Mouse (Mus musculus) embryonic stem cell, embryonic (primary cell): ENCODE measurements around the gene Uba7.

Experiments used
- CTCF ChIA-PET, 4 experiments: fragments of 300-600 bp in 2 of 4; fragments of 350-600 bp in 2 of 4; sonication (Branson Sonifier 250); formaldehyde crosslinking; loops; one replicate each; lab custom pipeline; 2022; ENCODE audit warnings: inconsistent platforms in 2 of 4; lab: Charles Lee
- POLR2A ChIA-PET, 4 experiments: fragments of 300-600 bp in 2 of 4; fragments of 350-600 bp in 2 of 4; sonication (Branson Sonifier 250); formaldehyde crosslinking; loops; one replicate each; lab custom pipeline; 2022; ENCODE audit warnings: antibody characterized with exemption in 4 of 4, inconsistent platforms in 1 of 4; lab: Charles Lee

Gene Uba7

DNA sequence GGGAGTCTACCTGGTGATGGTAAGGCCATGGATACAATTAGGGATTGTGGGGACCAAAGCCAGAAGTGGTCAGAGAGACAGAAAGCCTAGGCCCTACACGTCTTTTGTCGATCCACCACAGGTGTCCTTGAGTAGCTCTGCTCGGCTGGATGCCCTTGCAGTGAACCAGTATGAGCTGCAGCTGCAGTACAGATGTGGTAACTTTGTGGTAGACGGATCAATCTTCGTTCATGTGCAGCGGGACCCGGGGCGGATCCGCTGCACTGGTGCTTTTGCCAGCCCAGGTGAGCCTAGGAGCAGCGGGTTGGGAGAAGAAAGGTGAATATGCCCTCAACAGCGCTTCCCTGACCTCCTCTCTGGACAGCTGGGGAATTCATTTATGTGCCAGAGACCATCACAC, 17.7 kb downstream of the Uba7 start:
- ChIA-PET POLR2A (interaction anchor here in 3 of 4 experiments (0.9 to 2.4 kb wide), 17 partner anchors 7 to 381 kb away, joined by 3 to 32 read pairs (median 5); partner anchors contain the start of genes Ip6k1 (in 3 of the 3), Gm20661 (in 1 of the 3), Mst1r (in 1 of the 3) and Uba7 (in 1 of the 3)), CTCF (interaction anchor here in 2 of 4 experiments (0.6 to 1.6 kb wide), 8 partner anchors 9 to 457 kb away, joined by 3 to 6 read pairs (median 5); partner anchors contain the start of genes Amigo3 (in 1 of the 2), Apeh (in 1 of the 2) and Ip6k1 (in 1 of the 2))

DNA sequence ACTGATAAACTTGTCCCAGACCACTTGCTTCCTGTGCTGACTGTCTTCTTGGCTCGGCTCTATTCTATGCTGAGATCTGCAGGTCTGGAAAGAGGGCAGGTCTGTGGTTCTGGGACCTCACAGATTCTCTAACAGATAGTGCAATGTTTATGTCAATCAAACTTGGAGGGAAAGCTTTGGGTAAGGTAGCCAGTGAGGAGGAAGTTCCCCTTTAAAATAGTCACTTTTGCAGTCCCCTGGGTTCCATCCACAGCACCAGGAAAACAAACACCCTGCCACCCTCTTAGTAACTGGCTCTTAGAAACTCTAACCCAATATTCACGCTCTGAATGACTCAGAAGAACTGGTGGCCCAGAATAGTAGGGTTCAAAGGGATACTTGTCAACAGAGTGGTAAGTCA, 19.2 kb downstream of the Uba7 start:
- ChIA-PET CTCF (interaction anchor here in 2 of 4 experiments (0.6 to 1.5 kb wide), 4 partner anchors 9 to 93 kb away, joined by 3 to 7 read pairs (median 4); partner anchors contain the start of gene Inka1 (in 1 of the 2)), POLR2A (interaction anchor here in 3 of 4 experiments (0.5 to 1.9 kb wide), 7 partner anchors 9 to 412 kb away, joined by 3 to 7 read pairs (median 4); partner anchors contain the start of genes Inka1 (in 2 of the 3) and Gmppb (in 1 of the 3))

DNA sequence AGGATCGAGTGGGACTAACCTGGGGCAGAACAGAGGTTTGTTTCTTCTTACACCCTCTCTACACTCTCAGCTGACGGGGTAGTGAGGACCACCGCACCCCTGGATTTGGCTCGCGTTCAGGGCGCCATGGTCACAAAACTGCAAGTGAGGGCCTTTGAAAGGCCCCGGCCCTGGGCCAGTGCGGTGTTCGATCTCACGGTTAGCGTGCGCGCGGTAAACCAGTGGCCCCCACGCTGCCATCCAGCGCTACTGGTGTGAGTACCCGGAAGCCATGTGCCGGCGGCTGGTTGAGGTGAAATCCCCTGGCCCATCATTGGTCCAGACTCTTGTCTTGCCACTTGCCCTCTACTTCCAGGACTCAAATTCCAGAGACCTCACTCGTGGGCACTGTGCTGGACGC, 20.2 kb downstream of the Uba7 start:
- ChIA-PET POLR2A (interaction anchor here in 2 of 4 experiments (0.8 to 1.9 kb wide), 7 partner anchors 8 to 58 kb away, joined by 3 to 7 read pairs (median 4); partner anchors contain the start of genes Inka1 (in 2 of the 2), Amigo3 (in 1 of the 2) and Gmppb (in 1 of the 2)), CTCF (interaction anchor here in 2 of 4 experiments (0.7 to 1.5 kb wide), 4 partner anchors 10 to 392 kb away, joined by 3 to 7 read pairs (median 4); partner anchors contain the start of gene Inka1 (in 1 of the 2))

DNA sequence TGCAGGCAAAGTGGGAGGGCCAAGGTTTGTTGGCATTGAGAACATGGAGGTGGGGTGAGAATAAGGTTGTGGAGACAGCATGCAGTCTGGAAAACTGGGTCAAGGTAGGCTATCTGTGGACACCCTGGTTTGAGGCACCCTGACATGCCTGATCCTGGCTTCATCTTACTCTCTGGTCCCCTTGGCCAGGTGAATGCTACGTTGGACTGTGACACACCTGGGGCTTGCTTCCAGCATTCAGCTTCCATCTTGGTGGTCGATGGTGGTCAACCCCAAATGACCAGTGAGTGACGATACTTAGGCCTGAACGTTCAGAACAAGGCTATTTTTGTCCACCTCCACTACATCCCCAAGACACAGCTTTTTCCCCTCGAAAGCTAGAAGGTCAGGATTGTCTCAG, 20.7 kb downstream of the Uba7 start, which contains the start of gene Gm20662:
TSS of gene Gm20662 (plus strand) at position 301 of the 400 bp plus-strand sequence.
- ChIA-PET CTCF (interaction anchor here in 1 of 4 experiments (0.6 to 0.7 kb wide), 2 partner anchors 17 to 392 kb away, joined by 3 read pairs; no protein-coding TSS in a partner anchor), POLR2A (interaction anchor here in 3 of 4 experiments (0.6 to 1.9 kb wide), 5 partner anchors 10 to 100 kb away, joined by 4 to 7 read pairs (median 5); partner anchors contain the start of genes Inka1 (in 2 of the 3), Amigo3 (in 1 of the 3) and Gmppb (in 1 of the 3))

DNA sequence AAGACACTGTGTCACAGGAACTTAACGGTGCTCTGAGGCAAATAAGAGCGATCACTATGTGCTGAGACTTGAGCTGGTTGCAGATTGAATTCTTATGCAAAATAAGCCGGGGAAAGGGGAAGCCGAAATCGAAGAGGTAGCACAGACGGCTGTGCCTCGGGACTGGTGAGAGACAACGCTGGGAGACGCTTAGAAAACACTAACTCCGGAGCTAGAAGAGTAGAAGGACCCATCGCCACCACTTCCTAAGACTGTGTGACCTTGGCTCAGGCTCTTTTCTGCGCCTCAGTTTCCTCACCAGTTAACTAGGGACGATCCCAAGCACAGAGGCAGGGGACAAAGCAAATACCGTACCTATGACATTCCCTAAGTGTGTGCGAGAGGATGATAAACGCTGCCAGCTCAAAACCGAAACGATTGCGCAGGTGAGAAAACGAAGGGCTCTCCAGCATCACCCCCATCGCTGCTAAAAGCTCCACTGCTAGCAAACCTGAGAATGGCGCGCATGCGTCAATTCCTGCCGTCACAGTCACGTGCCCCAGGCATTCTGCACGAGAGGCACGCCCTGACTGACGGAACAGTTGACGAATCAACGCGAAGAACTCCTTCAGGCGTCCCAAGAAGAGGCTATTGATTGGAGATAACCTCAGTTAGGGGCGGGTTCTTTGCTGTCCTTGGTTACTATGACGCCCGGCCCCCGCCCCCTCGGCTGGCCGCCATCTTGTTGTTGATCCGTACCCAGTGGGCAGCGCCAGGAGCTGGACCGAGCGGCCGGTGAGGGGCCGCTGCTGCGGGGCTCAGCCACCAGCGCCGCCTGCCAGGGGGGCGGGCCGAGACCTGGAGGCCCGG, 26.8 kb downstream of the Uba7 start, which contains the start of gene Ip6k1:
TSS of gene Ip6k1 (plus strand) at position 580 of the 849 bp plus-strand sequence.
- CTCF ChIA-PET: interaction anchor here (0.6 to 2.6 kb wide), 22 partner anchors 10 to 308 kb away, joined by 3 to 10 read pairs (median 5); partner anchors contain the start of genes Inka1 (in 2 of the 4) and Cdhr4 (in 1 of the 4)
- POLR2A ChIA-PET: interaction anchor here in 3 of 4 experiments (0.5 to 4.0 kb wide), 94 partner anchors 8 to 1621 kb away, joined by 3 to 32 read pairs (median 5); partner anchors contain the start of genes Amigo3 (in 3 of the 3), Cdhr4 (in 3 of the 3), Gmppb (in 3 of the 3) and Inka1 (in 3 of the 3)

DNA sequence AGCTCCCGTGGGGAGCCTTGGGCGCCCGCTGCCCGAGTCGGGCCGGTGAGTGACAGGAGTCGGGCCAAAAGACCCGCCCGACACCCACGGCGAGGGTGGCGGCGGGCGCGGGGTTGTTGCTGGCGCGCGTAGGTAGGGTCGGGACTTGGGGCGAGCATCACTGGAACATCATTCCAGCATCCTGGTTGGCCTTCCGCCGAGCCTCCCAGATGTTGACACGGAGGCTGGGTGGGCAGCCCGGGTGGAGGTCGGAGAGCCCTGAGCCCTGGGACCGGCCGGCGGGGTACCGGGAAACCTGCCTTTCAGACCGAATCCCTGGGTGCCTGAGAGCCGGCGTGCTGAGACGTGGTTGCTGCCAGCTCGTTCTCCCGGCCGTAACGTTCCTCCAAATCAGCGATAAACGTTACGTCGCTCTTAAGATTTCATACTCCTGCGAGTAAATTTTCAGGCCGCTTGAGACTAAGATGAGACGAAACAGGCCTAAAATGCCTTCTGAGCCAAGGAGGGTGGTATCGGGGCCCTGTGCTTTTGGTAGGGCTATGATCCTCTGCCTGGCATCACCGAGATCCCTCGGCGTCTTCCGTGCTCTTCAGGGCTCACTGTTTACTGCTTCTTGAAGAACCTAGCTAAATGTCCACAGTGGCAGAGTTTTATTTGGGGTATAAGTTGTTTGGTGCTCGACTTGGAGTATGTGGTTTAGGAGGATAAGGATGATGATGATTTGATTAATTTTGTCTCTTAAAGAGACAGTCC, 27.6 kb downstream of the Uba7 start:
- POLR2A ChIA-PET: interaction anchor here (0.6 to 4.0 kb wide), 92 partner anchors 8 to 1621 kb away, joined by 3 to 32 read pairs (median 5); partner anchors contain the start of genes Amigo3 (in 3 of the 4), Cdhr4 (in 3 of the 4), Gmppb (in 3 of the 4) and Inka1 (in 3 of the 4)
- CTCF ChIA-PET: interaction anchor here in 3 of 4 experiments (0.6 to 2.6 kb wide), 22 partner anchors 11 to 309 kb away, joined by 3 to 10 read pairs (median 5); partner anchors contain the start of genes Inka1 (in 2 of the 3), Amigo3 (in 1 of the 3) and Cdhr4 (in 1 of the 3)

DNA sequence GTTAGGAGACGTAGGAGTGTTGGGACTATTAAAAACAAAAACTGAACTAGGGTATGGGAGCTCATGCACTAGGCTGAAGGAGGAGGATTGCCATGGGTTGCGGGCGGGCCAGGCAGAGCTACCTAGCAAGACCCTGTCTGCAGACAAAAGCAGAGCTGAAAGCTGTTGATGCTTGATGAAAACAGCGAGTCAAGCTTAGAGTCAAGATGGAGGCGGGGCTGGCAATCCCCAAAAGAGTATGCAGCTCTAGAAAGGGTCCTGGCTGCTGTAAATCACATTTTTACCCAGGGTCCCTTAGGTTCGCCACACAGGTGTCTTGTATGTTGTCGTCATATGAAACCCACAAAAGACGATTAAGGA, 28.2 kb downstream of the Uba7 start:
- POLR2A ChIA-PET: interaction anchor here (0.6 to 3.6 kb wide), 38 partner anchors 8 to 397 kb away, joined by 3 to 27 read pairs (median 5); partner anchors contain the start of genes Cdhr4 (in 2 of the 4), Gmppb (in 2 of the 4), Inka1 (in 2 of the 4) and Rbm6 (in 2 of the 4)
- CTCF ChIA-PET: interaction anchor here in 2 of 4 experiments (0.6 to 2.6 kb wide), 6 partner anchors 14 to 102 kb away, joined by 3 to 7 read pairs (median 4); partner anchors contain the start of gene Amigo3 (in 1 of the 2)

DNA sequence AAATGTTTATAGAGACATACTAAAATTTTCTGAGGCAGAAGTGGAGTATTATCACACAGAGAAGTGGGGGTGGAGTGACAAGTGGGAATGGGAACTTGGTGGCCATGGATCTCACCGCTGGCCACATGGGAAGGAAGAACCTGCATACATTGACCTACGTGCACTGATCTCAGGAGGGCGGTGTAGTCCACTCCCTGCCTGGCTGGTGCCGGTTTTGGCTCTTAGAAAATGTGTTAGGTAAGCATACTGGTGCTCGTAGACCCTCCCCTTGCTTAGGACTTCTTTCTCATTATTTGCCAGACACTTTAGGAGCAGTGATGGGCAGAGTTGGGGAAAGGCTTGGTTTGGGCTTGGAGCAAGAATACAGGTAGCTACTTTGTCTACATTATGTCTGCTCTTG, 32.7 kb downstream of the Uba7 start:
- ChIA-PET CTCF (interaction anchor here in 1 of 4 experiments (1.0 kb wide), 2 partner anchors 45 to 439 kb away, joined by 3 read pairs; partner anchors contain the start of gene Amigo3), POLR2A (interaction anchor here in 2 of 4 experiments (1.0 to 1.6 kb wide), 2 partner anchors 41 to 45 kb away, joined by 3 read pairs; partner anchors contain the start of genes Amigo3 (in 1 of the 2) and Gmppb (in 1 of the 2))

GRCm38 (mm10) chr9:108010385-108010784, 35.1 kb downstream of the Uba7 start:
- CTCF ChIA-PET: interaction anchor here in 1 of 4 experiments (0.6 to 1.4 kb wide), 2 partner anchors 43 to 109 kb away, joined by 3 to 5 read pairs; partner anchors contain the start of gene Amigo3
- POLR2A ChIA-PET: interaction anchor here in 3 of 4 experiments (0.6 to 1.9 kb wide), 17 partner anchors 9 to 311 kb away, joined by 3 to 24 read pairs (median 4); partner anchors contain the start of genes Amigo3 (in 2 of the 3), Cdhr4 (in 2 of the 3), Ip6k1 (in 2 of the 3) and Gmppb (in 1 of the 3)

DNA sequence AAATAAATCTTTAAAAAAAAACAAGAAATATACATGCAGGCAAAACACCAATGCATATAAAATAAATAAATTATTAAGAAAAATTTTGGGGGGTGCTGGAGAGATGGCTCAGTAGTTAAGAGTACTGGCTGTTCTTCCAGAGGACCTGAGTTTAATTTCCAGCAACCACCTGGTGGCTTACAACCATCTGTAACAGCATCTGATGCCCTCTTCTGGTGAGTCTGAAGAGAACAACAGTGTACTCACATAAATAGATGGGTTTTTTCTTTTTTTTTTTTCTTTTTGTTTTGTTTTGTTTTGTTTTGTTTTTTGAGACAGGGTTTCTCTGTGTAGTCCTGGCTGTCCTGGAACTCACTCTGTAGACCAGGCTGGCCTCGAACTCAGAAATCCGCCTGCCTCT, 38.3 kb downstream of the Uba7 start:
- ChIA-PET POLR2A (interaction anchor here in 3 of 4 experiments (0.5 to 1.7 kb wide), 6 partner anchors 11 to 201 kb away, joined by 3 to 16 read pairs (median 3); partner anchors contain the start of genes Ip6k1 (in 2 of the 3) and Inka1 (in 1 of the 3)), CTCF (interaction anchor here in 3 of 4 experiments (0.6 to 1.8 kb wide), 8 partner anchors 11 to 169 kb away, joined by 3 to 6 read pairs (median 3); partner anchors contain the start of genes Gm20662 (in 1 of the 3), Ip6k1 (in 1 of the 3) and Mst1r (in 1 of the 3))

GRCm38 (mm10) chr9:108017127-108017526, 41.8 kb downstream of the Uba7 start:
- CTCF ChIA-PET: interaction anchor here in 3 of 4 experiments (0.6 to 1.5 kb wide), 4 partner anchors 14 to 291 kb away, joined by 3 to 4 read pairs (median 3); no protein-coding TSS in a partner anchor
- POLR2A ChIA-PET: interaction anchor here in 3 of 4 experiments (0.7 to 2.3 kb wide), 9 partner anchors 12 to 2000 kb away, joined by 3 to 11 read pairs (median 3); partner anchors contain the start of genes Amigo3 (in 1 of the 3) and Ip6k1 (in 1 of the 3)

- ChIA-PET CTCF (interaction anchor here in 2 of 4 experiments (0.5 to 2.0 kb wide), 3 partner anchors 32 to 74 kb away, joined by 4 to 6 read pairs (median 5); partner anchors contain the start of genes Amigo3 (in 1 of the 2) and Apeh (in 1 of the 2)), POLR2A (interaction anchor here in 3 of 4 experiments (0.5 to 1.9 kb wide), 16 partner anchors 8 to 534 kb away, joined by 3 to 9 read pairs (median 3); partner anchors contain the start of gene Ip6k1 (in 2 of the 3))
Measured at GRCm38 (mm10) chr9:108020741-108021140, 45.4 kb downstream of the Uba7 start.

DNA sequence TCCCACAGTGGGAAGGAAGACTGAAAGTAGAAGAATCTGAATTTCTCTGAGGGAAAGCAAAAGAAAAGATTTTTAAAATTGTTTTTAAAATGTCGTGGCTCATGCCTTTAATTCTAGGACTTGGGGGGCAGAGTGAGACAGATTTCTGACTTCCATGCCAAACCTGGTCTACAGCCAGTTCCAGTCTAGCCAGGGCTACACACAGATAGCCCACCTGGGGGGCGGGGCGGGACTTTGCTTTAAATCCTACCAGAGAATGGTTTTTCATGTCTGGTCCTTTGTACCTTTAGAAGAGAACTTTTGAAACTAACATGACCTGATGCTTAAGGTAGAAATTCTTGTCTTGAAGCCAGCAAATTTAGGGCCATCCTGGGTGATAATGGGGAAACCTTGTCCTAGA, 47.9 kb downstream of the Uba7 start:
- POLR2A ChIA-PET: interaction anchor here in 2 of 4 experiments (0.7 to 1.0 kb wide), 3 partner anchors 8 to 12 kb away, joined by 3 to 4 read pairs (median 3); no protein-coding TSS in a partner anchor
- CTCF ChIA-PET: no interaction called here

DNA sequence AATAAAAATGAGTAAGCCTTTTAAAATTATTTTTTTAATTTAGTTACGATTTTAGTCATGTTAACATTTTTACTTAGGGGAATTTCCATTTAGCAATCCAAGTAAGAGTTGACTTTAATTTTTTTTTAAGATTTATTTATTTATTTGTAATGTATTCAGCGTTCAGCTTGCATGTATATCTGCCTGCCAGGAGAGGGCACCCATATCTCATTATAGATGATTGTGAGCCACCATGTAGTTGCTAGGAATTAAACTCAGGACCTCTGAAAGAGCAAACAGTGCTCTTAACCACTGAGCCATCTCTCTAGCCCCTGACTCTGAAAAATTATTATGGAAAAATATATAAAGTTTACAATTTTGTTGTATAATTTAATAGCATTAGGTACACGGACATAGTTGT, 51.3 kb downstream of the Uba7 start:
- POLR2A ChIA-PET: interaction anchor here in 2 of 4 experiments (0.6 to 1.3 kb wide), 5 partner anchors 18 to 397 kb away, joined by 3 to 15 read pairs (median 4); partner anchors contain the start of genes Gmppb (in 1 of the 2) and Ip6k1 (in 1 of the 2)
- CTCF ChIA-PET: interaction anchor here (0.5 to 1.2 kb wide), 7 partner anchors 18 to 221 kb away, joined by 3 to 6 read pairs (median 3); partner anchors contain the start of gene Amigo3 (in 1 of the 4)

- ChIA-PET POLR2A (interaction anchor here in 1 of 4 experiments (1.1 to 3.3 kb wide), 3 partner anchors 19 to 127 kb away, joined by 4 to 19 read pairs (median 6); partner anchors contain the start of gene Ip6k1), CTCF (interaction anchor here in 3 of 4 experiments (0.7 to 1.6 kb wide), 9 partner anchors 17 to 127 kb away, joined by 3 to 5 read pairs (median 3); partner anchors contain the start of gene Amigo3 (in 1 of the 3))
Measured at GRCm38 (mm10) chr9:108027867-108028266, 52.6 kb downstream of the Uba7 start.
